Mouse (Mus musculus): ENCODE results near the gene Plcxd2.

Gene Plcxd2

DNA sequence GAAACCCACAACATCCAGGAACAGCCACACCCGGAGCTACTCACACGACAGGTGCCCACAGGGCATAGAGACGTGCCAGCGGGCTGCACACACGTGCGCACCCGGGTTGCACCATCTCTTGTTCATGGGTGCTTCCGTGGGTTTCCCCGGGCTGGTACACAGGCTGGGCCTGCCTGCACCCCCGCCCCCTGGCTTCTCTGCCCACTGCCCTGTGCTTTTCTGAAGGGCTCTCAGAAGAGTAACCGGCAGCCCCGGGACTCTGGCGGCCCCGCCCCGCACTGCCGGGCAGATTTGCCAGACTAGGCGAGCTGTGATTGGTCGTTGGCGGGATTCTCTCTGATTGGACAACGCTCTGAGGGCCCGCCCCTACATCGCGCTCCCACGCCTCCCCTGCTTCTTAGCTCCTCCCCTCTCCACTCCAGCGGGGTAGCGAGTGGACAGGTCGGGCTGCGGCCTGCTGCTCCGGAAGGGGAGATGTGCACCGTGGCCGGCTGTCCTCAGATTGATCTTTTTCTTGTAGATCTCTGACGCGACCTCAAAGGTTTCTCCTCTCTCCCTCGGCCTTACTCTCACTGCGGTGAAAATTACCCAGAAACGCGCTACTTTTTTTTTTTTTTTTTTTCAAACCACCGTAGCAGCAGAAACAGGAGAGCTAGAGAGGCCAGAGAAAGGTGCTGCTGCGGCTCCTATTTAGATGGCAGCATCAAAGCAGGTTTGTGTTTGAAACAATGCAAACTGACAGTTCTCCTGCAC, at the start of gene Plcxd2:
TSS of gene Plcxd2 (minus strand) at position 66 of the 753 bp plus-strand sequence.
- peak; percentile 96 for DNase-seq (ENCODE audit: extremely low read depth, insufficient read length, low spot score)

DNA sequence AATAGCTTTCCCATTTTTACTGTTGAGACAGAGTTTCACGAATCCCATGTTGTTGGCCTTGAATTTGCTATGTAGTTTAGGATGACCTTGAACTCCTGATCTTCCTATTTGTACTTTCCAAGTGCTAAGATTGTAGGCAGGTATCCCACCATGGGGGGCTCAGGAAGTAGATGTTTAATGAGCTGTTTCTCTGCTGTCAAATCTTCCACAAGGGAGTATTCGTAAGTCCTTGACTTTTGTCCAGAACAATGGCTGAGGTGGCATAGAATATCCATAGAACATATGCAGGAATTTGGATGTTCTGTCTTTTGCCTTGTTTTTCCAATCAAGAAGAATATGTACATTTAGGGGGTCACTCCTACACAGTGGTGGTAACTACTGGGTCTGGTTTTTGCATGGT, 36.9 kb upstream of the Plcxd2 start:
- no peak for DNase-seq (ENCODE audit: extremely low read depth, insufficient read length, low spot score)

DNA sequence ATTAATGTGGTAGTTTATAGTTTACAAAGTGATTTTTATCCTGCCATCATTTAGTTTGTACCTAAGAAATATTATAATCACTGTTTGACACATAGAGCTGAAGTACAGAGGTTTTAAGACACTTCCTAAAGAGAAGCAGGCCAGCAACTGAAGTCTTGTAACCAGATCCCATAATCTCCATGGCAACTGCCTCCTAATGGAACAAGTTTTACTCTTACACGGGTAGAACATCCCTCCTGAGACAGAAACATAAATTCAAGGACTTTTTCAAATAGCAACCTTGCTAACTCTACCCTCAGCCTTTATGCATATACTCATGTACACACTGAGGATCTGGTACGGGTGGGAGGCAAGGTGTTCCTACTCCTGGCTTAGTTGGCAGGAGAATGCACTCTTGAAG, 26.2 kb upstream of the Plcxd2 start:
- no peak for DNase-seq (ENCODE audit: extremely low read depth, insufficient read length, low spot score)

DNA sequence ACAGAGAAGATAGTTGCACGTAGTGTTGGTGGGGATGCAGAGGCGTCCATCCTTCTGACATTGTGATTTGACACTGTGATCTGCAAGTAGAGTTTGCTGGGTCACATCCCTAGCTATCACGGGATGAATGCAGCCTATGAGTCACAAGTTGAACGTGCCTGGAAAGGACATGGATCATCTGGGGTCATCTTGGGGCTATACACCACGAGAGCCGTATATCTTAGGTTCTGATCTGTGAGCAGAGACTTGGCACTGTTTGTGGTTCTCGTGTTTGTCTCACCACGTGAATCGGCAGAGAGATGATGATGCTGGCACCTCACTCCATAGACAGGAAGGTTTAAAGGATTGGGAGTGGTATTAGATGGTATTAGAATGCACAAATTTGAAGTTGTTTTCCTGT, 23.9 kb upstream of the Plcxd2 start:
- no peak for DNase-seq (ENCODE audit: extremely low read depth, insufficient read length, low spot score)

GRCm38 (mm10) chr16:46022958-46023491, 13.0 kb upstream of the Plcxd2 start:
- DNase-seq (ENCODE audit: extremely low read depth, insufficient read length, low spot score): no peak

GRCm38 (mm10) chr16:46022189-46022928, 12.3 kb upstream of the Plcxd2 start:
- peak; percentile 47 for DNase-seq (ENCODE audit: extremely low read depth, insufficient read length, low spot score)

- no peak for DNase-seq (ENCODE audit: extremely low read depth, insufficient read length, low spot score)
These were observed 11.3 kb upstream of the Plcxd2 start for GRCm38 (mm10) chr16:46021302-46021701.

GRCm38 (mm10) chr16:46020396-46020795, 10.4 kb upstream of the Plcxd2 start:
- DNase-seq (ENCODE audit: extremely low read depth, insufficient read length, low spot score): no peak

- DNase-seq (ENCODE audit: extremely low read depth, insufficient read length, low spot score): no peak
These were observed 9.8 kb upstream of the Plcxd2 start for GRCm38 (mm10) chr16:46019799-46020198.

GRCm38 (mm10) chr16:46019359-46019758, 9.3 kb upstream of the Plcxd2 start:
- DNase-seq (ENCODE audit: extremely low read depth, insufficient read length, low spot score): no peak

GRCm38 (mm10) chr16:46011696-46012095, 1.7 kb upstream of the Plcxd2 start:
- no peak for DNase-seq (ENCODE audit: extremely low read depth, insufficient read length, low spot score)

DNA sequence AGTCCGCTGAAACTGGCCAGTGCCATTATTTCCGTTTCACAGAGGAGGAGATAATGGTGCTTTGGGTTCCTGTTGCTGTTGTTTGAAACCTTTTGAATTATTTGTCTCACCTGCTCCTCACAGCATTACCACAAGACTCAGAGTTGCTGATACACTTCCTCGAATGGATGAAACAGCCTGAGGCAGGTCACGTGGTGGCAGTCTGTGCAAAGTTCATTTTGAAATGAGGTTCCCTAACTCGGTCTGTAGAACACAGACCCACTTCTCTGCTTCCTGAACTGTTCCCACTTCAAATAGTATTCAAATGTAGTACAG, 845 bp upstream of the Plcxd2 start:
- DNase-seq (ENCODE audit: extremely low read depth, insufficient read length, low spot score): no peak

DNA sequence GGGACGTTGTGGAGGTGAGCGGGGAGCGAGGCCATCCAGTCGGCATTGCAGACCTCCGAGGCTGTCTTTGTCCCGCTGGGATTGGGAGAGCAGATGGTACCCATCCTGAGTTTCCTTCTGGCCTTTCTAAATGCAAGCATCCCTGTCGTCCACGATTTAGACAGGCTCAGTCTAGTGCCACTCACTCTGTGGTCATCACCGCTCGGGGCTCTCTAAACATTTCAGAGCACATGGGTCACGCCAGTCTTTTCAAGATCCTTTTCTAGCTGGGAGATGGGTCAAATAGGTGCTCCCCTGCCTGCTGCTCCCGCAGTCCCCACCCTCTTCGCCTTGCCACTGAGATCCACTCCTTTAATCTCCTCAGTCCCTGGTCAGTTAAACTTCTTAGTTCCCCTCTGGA, 301 bp downstream of the Plcxd2 start:
- no peak for DNase-seq (ENCODE audit: extremely low read depth, insufficient read length, low spot score)

- no peak for DNase-seq (ENCODE audit: extremely low read depth, insufficient read length, low spot score)
These were observed 1.3 kb downstream of the Plcxd2 start for GRCm38 (mm10) chr16:46008766-46009165.

DNA sequence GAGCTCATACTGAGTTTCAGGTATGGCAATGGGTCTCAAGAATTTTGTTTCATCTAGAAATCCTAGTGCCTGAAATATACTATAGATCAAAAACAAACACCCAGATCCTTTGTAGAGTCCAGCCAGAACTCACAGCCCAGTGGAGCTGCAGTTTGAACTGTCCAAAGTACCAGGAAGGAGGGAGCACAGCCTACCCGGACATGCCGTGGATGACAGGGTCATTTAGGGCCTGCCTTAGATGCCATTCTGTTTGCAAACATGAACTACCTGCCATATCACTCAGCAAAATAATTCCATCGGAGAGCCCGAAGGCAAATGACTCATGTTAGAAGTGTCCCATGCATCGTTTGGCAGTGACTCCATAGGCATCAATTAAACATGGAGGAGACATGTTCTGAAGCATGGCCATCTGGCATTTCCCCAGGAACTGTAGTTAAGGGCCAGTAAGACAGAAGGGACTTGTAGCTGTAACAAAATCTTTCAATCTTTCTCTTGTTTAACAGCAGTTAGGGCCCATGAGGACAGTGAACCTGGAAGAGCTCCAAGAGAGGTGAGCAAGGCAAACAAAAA, 1.9 kb downstream of the Plcxd2 start:
- DNase-seq (ENCODE audit: extremely low read depth, insufficient read length, low spot score): peak; percentile 25

- DNase-seq (ENCODE audit: extremely low read depth, insufficient read length, low spot score): no peak
These were observed 3.8 kb downstream of the Plcxd2 start for GRCm38 (mm10) chr16:46006261-46006660.

DNA sequence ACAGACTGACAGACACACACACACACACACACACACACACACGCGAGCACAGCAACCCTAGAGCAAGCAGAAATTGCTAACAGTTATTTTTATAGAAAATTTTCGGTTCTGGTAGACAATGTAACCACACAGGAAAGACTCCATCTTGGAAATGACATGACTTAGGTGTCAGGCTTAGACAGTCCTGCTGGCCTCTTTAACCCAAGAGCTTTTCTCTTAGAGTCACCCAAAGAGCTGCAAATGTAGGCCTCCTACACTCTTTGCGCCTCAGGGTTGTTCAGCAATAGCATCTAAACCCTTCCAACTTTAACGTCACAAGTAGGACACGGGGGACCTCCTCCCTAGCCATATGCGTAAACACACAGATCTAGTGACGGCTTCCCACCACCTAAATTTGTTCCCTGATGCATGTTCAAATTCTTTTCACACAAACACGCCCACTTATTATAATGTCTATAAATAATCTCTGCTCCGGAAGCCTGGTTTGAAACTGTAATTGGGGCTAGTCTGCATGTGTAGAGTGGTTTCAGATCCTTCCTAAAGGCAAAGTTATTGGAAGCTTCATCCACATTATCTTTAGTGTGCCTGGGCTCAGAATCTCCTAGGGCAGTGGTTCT, 8.4 kb downstream of the Plcxd2 start:
- no peak for DNase-seq (ENCODE audit: extremely low read depth, insufficient read length, low spot score)

DNA sequence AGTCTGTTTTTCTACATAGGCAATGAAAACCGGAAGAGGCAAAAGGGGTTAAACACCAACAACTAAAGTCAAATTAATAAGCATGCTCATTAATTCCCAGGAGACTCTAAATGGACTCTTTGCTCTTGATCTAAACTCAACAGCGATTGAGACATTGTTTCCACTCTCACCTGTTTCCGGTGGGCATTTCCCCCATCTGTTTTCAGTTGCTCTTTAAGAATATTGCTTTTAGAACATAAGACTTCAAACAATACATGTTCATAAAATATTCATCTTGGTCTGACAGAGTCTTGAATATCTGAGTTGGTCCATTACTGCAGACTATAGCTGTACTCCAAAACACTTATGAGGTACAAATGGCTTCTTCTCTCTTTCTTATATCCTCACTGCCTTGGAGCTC, 9.0 kb downstream of the Plcxd2 start:
- no peak for DNase-seq (ENCODE audit: extremely low read depth, insufficient read length, low spot score)

GRCm38 (mm10) chr16:45999374-46000191, 10.4 kb downstream of the Plcxd2 start:
- DNase-seq (ENCODE audit: extremely low read depth, insufficient read length, low spot score): no peak

DNA sequence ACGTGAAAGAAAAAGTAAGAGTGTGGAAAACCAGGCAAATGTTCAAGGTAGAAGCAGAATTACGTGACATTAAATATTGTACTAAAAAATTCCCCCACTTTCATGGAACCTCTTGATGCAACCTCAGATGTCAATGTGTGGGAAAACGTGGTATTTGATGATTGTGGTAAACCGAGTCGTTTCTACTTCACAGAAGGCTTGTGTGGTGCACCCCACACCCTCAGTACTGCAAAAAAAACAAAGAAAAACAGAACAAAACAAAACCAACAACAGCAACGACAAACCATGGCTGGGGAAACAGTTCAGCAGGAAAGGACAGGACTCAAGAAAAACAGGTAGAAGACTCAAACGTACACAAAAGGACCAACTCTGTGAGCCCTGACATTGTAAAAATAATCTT, 11.8 kb downstream of the Plcxd2 start:
- no peak for DNase-seq (ENCODE audit: extremely low read depth, insufficient read length, low spot score)

Measured in 3134 (cell line).